Mouse (Mus musculus): ENCODE data around the gene Gm3752. TPM values are rescaled to one million over a fixed set of nuclear protein-coding genes. Genes with fewer than 3 reads are reported as not detected.
"Not testable (repeated sequence)": the region's sequence is repeated elsewhere in the genome, so short reads cannot be mapped to it uniquely, and the experiment has no call there.

Gm3752 gene
- not detected in 2 replicates for polyA plus RNA-seq (2012; ENCODE audit: insufficient read depth, low replicate concordance)

GRCm38 (mm10) chr14:7483662-7484061 lies at the start of gene Gm3752:
Gm3752 (minus strand) TSS chr14:7483762.
- H3K4me1 ChIP-seq; H3K4me3 ChIP-seq (replicated peaks); H3K27me3 ChIP-seq (replicated peaks); H3K9me3 ChIP-seq; H3K36me3 ChIP-seq (replicated peaks; ENCODE audit: low read length): not testable (repeated sequence)

DNA sequence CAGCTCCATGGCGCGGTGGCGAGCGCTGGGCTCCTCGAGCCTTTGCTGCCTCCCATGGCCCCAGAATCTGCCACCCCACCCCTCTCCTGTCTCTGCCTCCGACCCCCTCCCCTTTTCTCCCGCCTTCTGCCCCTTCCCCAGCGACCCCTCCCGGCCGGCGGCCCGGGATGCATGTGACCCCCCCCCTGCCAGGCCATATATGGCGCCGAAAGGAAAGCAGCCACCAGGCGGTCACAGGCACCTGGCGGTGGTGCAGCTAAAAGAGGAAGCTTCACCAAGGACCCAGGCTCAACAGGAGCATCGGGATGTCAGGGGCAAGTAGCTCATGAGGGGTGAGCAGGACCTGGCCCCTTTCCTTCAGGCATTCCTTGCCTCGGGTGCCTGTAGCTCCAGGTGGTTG lies 5.2 kb upstream of the Gm3752 start:
- H3K4me3 ChIP-seq (replicated peaks); H3K36me3 ChIP-seq (replicated peaks; ENCODE audit: low read length); H3K9me3 ChIP-seq; H3K4me1 ChIP-seq; H3K27me3 ChIP-seq (replicated peaks): not testable (repeated sequence)

- H3K9me3 ChIP-seq; H3K36me3 ChIP-seq (replicated peaks; ENCODE audit: low read length); H3K27me3 ChIP-seq (replicated peaks); H3K4me1 ChIP-seq; H3K4me3 ChIP-seq (replicated peaks): not testable (repeated sequence)
Observed at GRCm38 (mm10) chr14:7450817-7451216, 32.7 kb downstream of the Gm3752 start, which contains the start of gene Gm3755. Gm3755 (minus strand) TSS chr14:7450917.

DNA sequence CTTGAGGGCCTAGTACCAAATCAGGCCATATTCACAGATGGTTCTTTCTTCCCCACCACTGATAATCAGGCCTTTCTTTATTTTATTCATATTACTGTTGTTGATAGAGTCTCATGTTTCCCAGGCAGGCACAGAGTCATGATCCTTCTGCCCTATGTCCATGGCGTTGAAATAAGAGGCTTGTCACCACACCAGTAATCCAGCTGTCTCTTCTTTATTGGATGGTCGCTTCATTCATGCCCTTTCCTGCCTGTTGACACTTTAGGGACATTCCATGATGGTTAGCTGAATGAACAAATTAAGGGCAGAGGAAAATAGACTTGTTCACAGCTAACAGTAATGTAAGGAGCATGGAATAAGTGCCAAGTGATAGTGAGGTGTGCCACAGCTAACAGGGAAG lies 61.1 kb downstream of the Gm3752 start:
- not testable (repeated sequence) for H3K9me3 ChIP-seq; H3K27me3 ChIP-seq (replicated peaks); H3K4me3 ChIP-seq (replicated peaks); H3K36me3 ChIP-seq (replicated peaks; ENCODE audit: low read length); H3K4me1 ChIP-seq

Other genes starting within 250 kb of the Gm3752 start
- gene Gm3727, start 219.0 kb downstream of the Gm3752 start, polyA plus RNA-seq (2012; ENCODE audit: insufficient read depth, low replicate concordance): not detected in 2 replicates
- not detected in 2 replicates for gene Gm3739, start 168.7 kb downstream of the Gm3752 start, polyA plus RNA-seq (2012; ENCODE audit: insufficient read depth, low replicate concordance)
- gene Gm5797, start 151.4 kb downstream of the Gm3752 start, polyA plus RNA-seq (2012; ENCODE audit: insufficient read depth, low replicate concordance): not detected in 2 replicates
- gene Gm8374, start 118.6 kb downstream of the Gm3752 start, polyA plus RNA-seq (2012; ENCODE audit: insufficient read depth, low replicate concordance): not detected in 2 replicates
- gene Gm3755, start 32.8 kb downstream of the Gm3752 start, polyA plus RNA-seq (2012; ENCODE audit: insufficient read depth, low replicate concordance): not detected in 2 replicates
- not detected in 2 replicates for gene Gm3558, start 84.8 kb upstream of the Gm3752 start, polyA plus RNA-seq (2012; ENCODE audit: insufficient read depth, low replicate concordance)
- gene Gm10338, start 111.8 kb upstream of the Gm3752 start, polyA plus RNA-seq (2012; ENCODE audit: insufficient read depth, low replicate concordance): not detected in 2 replicates
- gene Gm10128, start 160.2 kb upstream of the Gm3752 start, polyA plus RNA-seq (2012; ENCODE audit: insufficient read depth, low replicate concordance): not detected in 2 replicates

Measured in megakaryocyte, embryonic 14.5 days (primary cell).